Mouse (Mus musculus) heart, postnatal 14 days (tissue): ENCODE data around the gene Slc9a8. TPM values are rescaled to one million over a fixed set of nuclear protein-coding genes. Genes with fewer than 3 reads are reported as not detected.

Experiments used
- DNase-seq, 2 experiments: peaks; one replicate each; pipeline ENCODE4 v3.0.0; 2021 to 2022
- intact Hi-C: fragments of 180-260 bp; cut with DNase I; formaldehyde crosslinking; loops from one replicate; pipeline ENCODE4 v1.15.1; 2025
- total RNA-seq, 2 experiments: library from RNA; stranded (reverse); gene quantifications; 2 replicates each; pipeline ENCODE4 v1.2.3; 2021

Slc9a8 gene
- total RNA-seq, 2 experiments from 2014 or later: 23.0 to 25.2 TPM

DNA sequence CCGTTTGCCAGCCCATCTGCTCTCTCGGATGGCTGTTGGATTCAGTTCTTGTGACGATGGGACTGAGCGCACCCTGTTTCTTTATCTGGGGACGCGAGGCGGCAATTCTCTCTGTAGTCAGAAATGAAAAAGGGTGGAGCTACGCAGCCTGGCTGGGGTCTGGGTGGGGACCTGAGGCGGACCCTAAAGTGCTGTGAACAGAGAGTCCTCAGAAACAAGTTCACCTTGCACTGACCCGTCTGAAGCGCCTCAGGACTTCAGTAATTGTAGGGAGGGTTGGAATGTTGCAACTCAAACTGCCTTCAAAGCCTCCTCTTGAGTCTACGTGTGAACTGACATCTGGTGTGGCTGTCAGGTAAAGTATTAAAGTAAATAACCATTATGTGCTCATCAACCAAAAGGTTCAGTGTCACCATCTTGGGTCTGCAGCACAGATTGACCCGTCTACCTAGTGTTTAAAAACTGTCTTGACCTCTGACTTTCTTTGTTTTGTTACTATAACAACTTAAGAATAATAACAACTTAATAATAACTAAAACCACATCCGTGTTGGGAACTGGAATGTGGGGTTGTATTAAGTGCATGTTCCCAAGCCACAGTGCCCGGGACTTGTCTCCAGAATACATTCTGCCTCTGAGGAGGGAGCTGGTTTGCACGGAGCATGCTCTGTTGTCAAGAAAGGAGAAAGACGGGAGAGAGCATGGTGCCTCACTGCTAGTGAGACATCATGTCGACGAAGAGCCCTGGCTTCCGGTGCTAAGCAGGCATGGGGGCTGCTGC is 16.2 kb upstream of the Slc9a8 start:
- intact Hi-C loops: no loop called here
- DNase-seq: no peak

GRCm38 (mm10) chr2:167407296-167407929 is 14.1 kb upstream of the Slc9a8 start:
- intact Hi-C loops: no loop called here
- no peak for DNase-seq

- intact Hi-C loops: no loop called here
- DNase-seq: no peak
Measured at GRCm38 (mm10) chr2:167414461-167414860, 7.1 kb upstream of the Slc9a8 start.

GRCm38 (mm10) chr2:167415970-167416563 is 5.4 kb upstream of the Slc9a8 start:
- DNase-seq: no peak
- intact Hi-C loops: loop anchor here (5.0 kb wide), 3 partner anchors 119 to 344 kb away; no protein-coding TSS in a partner anchor

DNA sequence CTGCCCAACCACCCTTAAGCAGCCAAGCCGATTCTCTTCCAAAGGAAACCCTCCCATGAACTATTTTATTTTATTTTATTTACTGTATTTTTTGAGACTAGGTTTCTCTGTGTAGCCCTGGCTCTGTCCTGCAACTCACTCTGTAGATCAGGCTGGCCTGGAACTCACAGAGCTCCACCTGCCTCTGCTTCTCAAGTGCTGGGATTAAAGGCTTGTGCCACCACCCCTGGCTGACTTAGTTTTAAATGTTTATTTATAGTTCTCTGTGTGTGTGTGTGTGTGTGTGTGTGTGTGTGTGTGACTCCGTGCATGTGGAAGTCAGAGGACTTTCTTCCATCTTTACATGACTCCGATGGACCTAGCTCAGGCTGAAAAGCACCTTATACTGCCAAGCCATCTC is 4.5 kb upstream of the Slc9a8 start:
- no peak for DNase-seq
- intact Hi-C loops: loop anchor here (1.0 to 5.0 kb wide), 4 partner anchors 120 to 345 kb away; no protein-coding TSS in a partner anchor

GRCm38 (mm10) chr2:167417694-167418093 is 3.8 kb upstream of the Slc9a8 start:
- intact Hi-C loops: loop anchor here (1.0 to 5.0 kb wide), 4 partner anchors 120 to 345 kb away; no protein-coding TSS in a partner anchor
- peak; percentile 79 to 87 for DNase-seq

GRCm38 (mm10) chr2:167419204-167419603 is 2.3 kb upstream of the Slc9a8 start:
- intact Hi-C loops: loop anchor here (1.0 to 5.0 kb wide), 4 partner anchors 71 to 347 kb away; no protein-coding TSS in a partner anchor
- DNase-seq: peak; percentile 67 to 78

DNA sequence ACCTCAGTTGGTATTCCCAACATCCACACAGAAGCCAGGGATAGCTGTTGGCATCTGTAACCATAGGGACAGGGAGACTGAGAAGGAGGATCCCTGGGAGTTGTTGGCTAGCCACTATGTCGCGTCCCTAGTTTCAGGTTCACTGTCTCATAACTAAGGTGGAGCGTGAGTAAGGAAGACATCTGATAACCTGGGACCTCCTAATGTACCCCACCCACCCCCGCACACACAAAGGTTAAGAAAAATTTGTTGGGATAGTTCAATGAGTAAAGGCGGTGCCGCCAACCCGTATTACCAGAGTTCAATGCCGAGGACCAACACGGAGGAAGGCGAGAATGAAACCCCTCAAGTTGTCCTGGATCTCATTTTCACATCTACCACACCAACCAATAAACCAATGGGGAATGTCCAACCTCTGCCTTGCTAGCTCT is 686 bp upstream of the Slc9a8 start:
- intact Hi-C loops: loop anchor here (5.0 kb wide), 1 partner anchor 41 kb away; no protein-coding TSS in a partner anchor
- DNase-seq: peak in 1 of 2 experiments; percentile 15

DNA sequence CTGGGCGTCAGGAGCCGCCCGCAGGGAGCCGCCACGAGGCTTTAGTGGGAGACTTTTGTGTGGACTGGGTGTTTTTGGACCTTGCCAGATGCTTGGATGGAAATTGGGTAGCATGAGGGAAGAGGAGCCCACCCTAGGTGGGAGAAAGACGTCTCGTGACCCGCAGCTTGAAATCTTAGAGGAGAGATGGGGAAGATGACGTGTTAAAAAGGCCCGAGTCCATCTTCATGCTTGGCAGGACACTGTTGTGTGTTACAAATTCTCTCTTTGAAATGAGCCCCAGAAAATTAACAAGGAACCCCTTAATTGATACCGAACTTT is 598 bp downstream of the Slc9a8 start:
- intact Hi-C loops: loop anchor here (5.0 kb wide), 1 partner anchor 40 kb away; no protein-coding TSS in a partner anchor
- no peak for DNase-seq

DNA sequence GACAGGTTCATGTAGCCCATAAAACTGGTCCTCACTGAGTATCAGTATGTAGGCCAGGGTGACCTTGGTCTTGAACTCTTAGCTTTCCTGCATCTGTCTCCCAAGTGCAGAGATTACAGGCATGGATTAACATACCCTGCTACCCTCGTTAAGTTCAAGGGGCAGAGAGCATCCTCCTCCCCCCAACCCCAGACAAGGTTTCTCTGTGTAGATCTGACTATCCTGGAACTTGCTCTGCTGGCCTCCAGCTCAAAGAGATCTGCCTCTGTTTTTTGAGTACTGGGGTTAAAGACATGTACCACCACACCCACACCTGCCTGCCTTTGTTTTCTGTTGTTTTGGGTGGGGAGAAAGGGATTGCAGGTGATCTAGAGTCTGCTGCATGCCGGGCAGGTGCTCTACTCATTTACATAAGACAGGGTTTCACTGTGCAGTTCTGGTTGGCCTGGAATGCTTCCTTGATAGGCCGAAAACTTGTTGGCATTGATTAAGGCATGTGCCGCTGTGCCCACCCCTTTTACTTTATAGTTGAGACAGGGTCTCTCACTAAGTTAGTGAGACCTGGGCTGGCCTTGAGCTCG is 1.6 kb downstream of the Slc9a8 start:
- intact Hi-C loops: loop anchor here (5.0 kb wide), 1 partner anchor 39 kb away; no protein-coding TSS in a partner anchor
- no peak for DNase-seq

- no peak for DNase-seq
- intact Hi-C loops: loop anchor here (5.0 kb wide), 1 partner anchor 38 kb away; no protein-coding TSS in a partner anchor
Measured at GRCm38 (mm10) chr2:167424040-167424439, 2.5 kb downstream of the Slc9a8 start.

- DNase-seq: no peak
- intact Hi-C loops: loop anchor here (5.0 kb wide), 1 partner anchor 38 kb away; no protein-coding TSS in a partner anchor
Measured at GRCm38 (mm10) chr2:167424516-167424915, 3.0 kb downstream of the Slc9a8 start.

- no peak for DNase-seq
- intact Hi-C loops: no loop called here
Measured at GRCm38 (mm10) chr2:167425407-167425806, 3.9 kb downstream of the Slc9a8 start.

DNA sequence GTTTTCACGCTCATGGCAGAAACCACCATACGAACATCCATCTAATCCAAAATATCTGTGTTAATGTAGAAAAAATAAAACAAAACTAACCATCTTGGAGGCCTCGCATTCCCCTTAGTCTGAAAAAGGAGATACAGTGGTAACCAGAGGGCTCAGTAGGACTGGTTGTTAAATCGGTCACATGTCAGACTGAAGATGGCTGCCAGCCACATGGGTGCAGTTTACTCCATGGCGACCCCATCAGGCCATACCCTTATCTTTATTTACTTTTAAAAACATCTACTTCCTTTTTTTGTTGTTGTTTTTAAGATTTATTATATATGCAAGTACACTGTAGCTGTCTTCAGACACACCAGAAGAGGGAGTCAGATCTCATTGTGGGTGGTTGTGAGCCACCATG is 8.1 kb downstream of the Slc9a8 start:
- intact Hi-C loops: no loop called here
- no peak for DNase-seq

DNA sequence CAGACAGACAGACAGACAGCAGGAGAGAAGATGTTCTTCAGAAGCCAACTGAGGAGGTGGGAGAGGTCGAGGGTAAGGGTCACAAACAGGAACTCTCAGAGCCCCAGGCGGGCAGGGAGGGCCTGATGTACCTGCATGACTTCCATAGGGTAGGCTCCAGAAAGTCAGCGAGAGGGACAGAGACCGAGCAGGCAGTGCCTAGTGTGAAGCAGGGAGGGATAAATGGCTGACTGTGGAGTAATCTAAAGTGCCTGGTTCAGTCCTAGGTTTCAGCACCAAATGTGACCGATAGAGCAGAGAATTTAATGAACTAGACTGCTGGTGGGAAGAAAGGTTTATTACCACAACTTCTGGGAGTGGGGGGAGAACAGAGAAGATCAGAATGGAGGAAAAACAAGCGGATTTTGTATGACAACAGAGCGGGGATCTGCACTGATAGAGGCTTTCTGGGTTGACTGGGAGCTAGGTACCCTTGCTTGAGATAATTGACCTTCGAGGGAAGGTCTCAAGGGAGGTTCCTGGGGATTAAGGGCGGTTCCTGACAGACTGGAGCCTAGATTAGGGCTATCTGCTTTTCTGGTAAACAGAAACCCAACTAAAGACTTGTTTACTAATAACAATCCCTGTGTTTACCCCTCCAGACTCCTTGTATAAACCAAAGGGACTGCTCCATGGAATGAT is 9.4 kb downstream of the Slc9a8 start:
- intact Hi-C loops: no loop called here
- DNase-seq: no peak

- DNase-seq: no peak
- intact Hi-C loops: no loop called here
Measured at GRCm38 (mm10) chr2:167431418-167431776, 9.9 kb downstream of the Slc9a8 start.

DNA sequence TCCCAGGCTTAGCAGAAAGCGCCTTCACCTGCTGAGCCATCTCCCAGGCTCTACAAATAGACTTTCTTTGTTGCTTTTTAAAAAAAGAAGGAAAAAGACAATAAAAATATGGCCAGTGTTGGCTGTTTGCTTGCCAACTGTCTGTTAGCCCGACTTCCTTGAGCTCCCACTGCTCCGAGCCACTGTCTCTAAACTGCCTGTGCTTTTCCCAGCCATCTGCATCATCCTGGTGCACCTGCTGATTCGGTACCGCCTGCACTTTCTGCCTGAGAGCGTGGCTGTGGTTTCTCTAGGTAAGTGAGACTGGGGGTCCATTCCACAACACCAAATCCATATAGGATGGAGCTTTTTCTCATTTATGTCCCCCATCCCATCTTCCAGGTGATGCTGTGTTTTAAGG is 13.1 kb downstream of the Slc9a8 start:
- intact Hi-C loops: no loop called here

GRCm38 (mm10) chr2:167435631-167436030 is 14.1 kb downstream of the Slc9a8 start:
- intact Hi-C loops: no loop called here

More for the DNA sequence above, 13.1 kb downstream of the Slc9a8 start:
- no peak for DNase-seq

GRCm38 (mm10) chr2:167436371-167436770 is 14.9 kb downstream of the Slc9a8 start:
- intact Hi-C loops: no loop called here
- no peak for DNase-seq

More at GRCm38 (mm10) chr2:167435631-167436030, 14.1 kb downstream of the Slc9a8 start:
- no peak for DNase-seq

- DNase-seq: peak; percentile 44 to 52
Measured at GRCm38 (mm10) chr2:167439422-167439821, 17.9 kb downstream of the Slc9a8 start.

More at GRCm38 (mm10) chr2:167439422-167439821, 17.9 kb downstream of the Slc9a8 start:
- intact Hi-C loops: no loop called here
